Mouse (Mus musculus) MEL (cell line): ENCODE results near the gene Slc7a5. TPM values are rescaled to one million over a fixed set of nuclear protein-coding genes. Genes with fewer than 3 reads are reported as not detected.

Source experiments
- DNase-seq: peaks from one replicate; pipeline ENCODE4 v3.0.0; 2011; ENCODE audit warnings: low read depth, low spot score
- H3K27ac ChIP-seq: 2 replicates; pipeline ENCODE4 v1.5.1; 2012; ENCODE audit warnings: low read depth, mild to moderate bottlenecking, control low read depth, low read length, moderate library complexity; ENCODE audit not compliant: control insufficient read depth
- H3K27me3 ChIP-seq, 2 experiments: fragments of 150-350 bp in 1 of 2; sonication (generic) in 1 of 2; 2 replicates each; pipeline ENCODE4 v1.6.1; 2012; ENCODE audit warnings: low read length in 2 of 2, mild to moderate bottlenecking in 2 of 2, improper control_type of control experiment in 1 of 2, moderate library complexity in 1 of 2; ENCODE audit not compliant: insufficient read depth in 2 of 2, control insufficient read depth in 1 of 2
- H3K36me3 ChIP-seq, 2 experiments: 2 replicates each; pipeline ENCODE4 v1.6.1; 2012 to 2014; ENCODE audit warnings: low read length in 2 of 2, improper control_type of control experiment in 1 of 2, inconsistent platforms in 1 of 2, mild to moderate bottlenecking in 1 of 2; ENCODE audit not compliant: insufficient read depth in 2 of 2, control insufficient read depth in 1 of 2
- H3K4me1 ChIP-seq, 2 experiments: fragments of 150-350 bp in 1 of 2; sonication (generic) in 1 of 2; 2 replicates each; pipeline ENCODE4 v1.6.1; 2012; ENCODE audit warnings: low read length in 2 of 2, improper control_type of control experiment in 1 of 2, mild to moderate bottlenecking in 1 of 2; ENCODE audit not compliant: insufficient read depth in 2 of 2, control insufficient read depth in 1 of 2
- H3K4me3 ChIP-seq, 2 experiments: fragments of 150-350 bp in 1 of 2; sonication (generic) in 1 of 2; 2 replicates each; pipeline ENCODE4 v1.5.1; 2012; ENCODE audit warnings: low read depth in 2 of 2, low read length in 2 of 2, mild to moderate bottlenecking in 2 of 2, moderate library complexity in 2 of 2, control low read depth in 1 of 2, improper control_type of control experiment in 1 of 2; ENCODE audit not compliant: control insufficient read depth in 1 of 2, insufficient read depth in 1 of 2
- H3K79me2 ChIP-seq: 2 replicates; pipeline ENCODE4 v1.6.1; 2012; ENCODE audit warnings: mild to moderate bottlenecking, low read length, moderate library complexity; ENCODE audit not compliant: control insufficient read depth, poor library complexity, insufficient read depth
- H3K9ac ChIP-seq: 2 replicates; pipeline ENCODE4 v1.6.1; 2012; ENCODE audit warnings: low read depth, mild to moderate bottlenecking, control low read depth, low read length, moderate library complexity; ENCODE audit not compliant: control insufficient read depth, poor library complexity, severe bottlenecking
- H3K9me3 ChIP-seq: fragments of 150-350 bp; sonication (generic); replicated peaks from 2 replicates; pipeline ENCODE4 v1.6.1; 2012; ENCODE audit warnings: mild to moderate bottlenecking, low read length, improper control_type of control experiment, moderate library complexity; ENCODE audit not compliant: insufficient read depth
- BHLHE40 ChIP-seq: IDR thresholded peaks from 2 replicates; pipeline ENCODE4 v1.6.1; 2012; ENCODE audit warnings: low read depth, mild to moderate bottlenecking, inconsistent platforms, low read length, improper control_type of control experiment, borderline replicate concordance
- CHD2 ChIP-seq: IDR thresholded peaks from 2 replicates; pipeline ENCODE4 v1.6.1; 2011; ENCODE audit warnings: low read length, improper control_type of control experiment
- CTCF ChIP-seq, 3 experiments: IDR thresholded peaks in 2 of 3; conservative IDR thresholded peaks in 1 of 3; 2 replicates each; pipeline ENCODE4 v1.5.1; 2011 to 2012; ENCODE audit warnings: low read length in 3 of 3, low read depth in 2 of 3, mild to moderate bottlenecking in 2 of 3, improper control_type of control experiment in 1 of 3, inconsistent platforms in 1 of 3, mixed read lengths in 1 of 3, moderate library complexity in 1 of 3; ENCODE audit not compliant: control insufficient read depth in 1 of 3, insufficient read depth in 1 of 3, poor library complexity in 1 of 3, severe bottlenecking in 1 of 3
- E2F4 ChIP-seq: IDR thresholded peaks from 2 replicates; pipeline ENCODE4 v1.6.1; 2011; ENCODE audit warnings: low read depth, low read length, improper control_type of control experiment, borderline replicate concordance
- EP300 ChIP-seq, 2 experiments: IDR thresholded peaks; 2 replicates each; pipeline ENCODE4 v1.6.1; 2011; ENCODE audit warnings: improper control_type of control experiment in 2 of 2, low read length in 2 of 2, low read depth in 1 of 2, mild to moderate bottlenecking in 1 of 2
- ETS1 ChIP-seq: IDR thresholded peaks from 2 replicates; pipeline ENCODE4 v1.6.1; 2012; ENCODE audit warnings: low read depth, mild to moderate bottlenecking, inconsistent platforms, low read length, improper control_type of control experiment, moderate library complexity
- GATA1 ChIP-seq: IDR thresholded peaks from 2 replicates; pipeline ENCODE4 v1.6.1; 2011; ENCODE audit warnings: low read depth, low read length, improper control_type of control experiment
- JUND ChIP-seq: IDR thresholded peaks from 2 replicates; pipeline ENCODE4 v1.6.1; 2011; ENCODE audit warnings: low read depth, mild to moderate bottlenecking, improper control_type of control experiment, low read length
- KAT2A ChIP-seq: conservative IDR thresholded peaks from 2 replicates; pipeline ENCODE4 v1.6.1; 2012; ENCODE audit warnings: low read depth, low read length, improper control_type of control experiment, inconsistent platforms
- MAFK ChIP-seq: IDR thresholded peaks from 2 replicates; pipeline ENCODE4 v1.6.1; 2011; ENCODE audit warnings: low read depth, mild to moderate bottlenecking, low read length, improper control_type of control experiment, borderline replicate concordance
- MAX ChIP-seq: IDR thresholded peaks from 2 replicates; pipeline ENCODE4 v1.6.1; 2011; ENCODE audit warnings: low read length, improper control_type of control experiment
- MAZ ChIP-seq: IDR thresholded peaks from 2 replicates; pipeline ENCODE4 v1.6.1; 2012; ENCODE audit warnings: low read depth, mild to moderate bottlenecking, inconsistent platforms, low read length, improper control_type of control experiment
- MYB ChIP-seq: IDR thresholded peaks from 2 replicates; pipeline ENCODE4 v1.6.1; 2011; ENCODE audit warnings: mild to moderate bottlenecking, low read depth, low read length, improper control_type of control experiment
- MYC ChIP-seq: IDR thresholded peaks from 2 replicates; pipeline ENCODE4 v1.6.1; 2011; ENCODE audit warnings: low read depth, mild to moderate bottlenecking, low read length, improper control_type of control experiment, moderate library complexity
- POLR2A ChIP-seq, 2 experiments: IDR thresholded peaks; 2 replicates each; pipeline ENCODE4 v1.6.1; 2011 to 2012; ENCODE audit warnings: low read length in 2 of 2, mild to moderate bottlenecking in 2 of 2, control low read depth in 1 of 2, improper control_type of control experiment in 1 of 2, low read depth in 1 of 2, moderate library complexity in 1 of 2; ENCODE audit not compliant: control insufficient read depth in 1 of 2, insufficient read depth in 1 of 2, poor library complexity in 1 of 2
- RAD21 ChIP-seq: IDR thresholded peaks from 2 replicates; pipeline ENCODE4 v1.6.1; 2011; ENCODE audit warnings: mild to moderate bottlenecking, low read depth, low read length, improper control_type of control experiment
- RCOR1 ChIP-seq: IDR thresholded peaks from 2 replicates; pipeline ENCODE4 v1.6.1; 2012; ENCODE audit warnings: low read depth, mild to moderate bottlenecking, inconsistent platforms, low read length, improper control_type of control experiment
- TAL1 ChIP-seq: IDR thresholded peaks from 2 replicates; pipeline ENCODE4 v1.6.1; 2012; ENCODE audit warnings: mild to moderate bottlenecking, inconsistent platforms, low read length, moderate library complexity, mixed read lengths
- TBP ChIP-seq: IDR thresholded peaks from 2 replicates; pipeline ENCODE4 v1.8.0; 2011; ENCODE audit warnings: low read depth, low read length, improper control_type of control experiment
- UBTF ChIP-seq: IDR thresholded peaks from 2 replicates; pipeline ENCODE4 v1.6.1; 2012; ENCODE audit warnings: low read depth, mild to moderate bottlenecking, inconsistent platforms, low read length, improper control_type of control experiment, moderate library complexity, borderline replicate concordance; ENCODE audit not compliant: insufficient read depth
- ZC3H11A ChIP-seq: IDR thresholded peaks from 2 replicates; pipeline ENCODE4 v1.6.1; 2012; ENCODE audit warnings: low read depth, mild to moderate bottlenecking, inconsistent platforms, low read length, improper control_type of control experiment
- ZNF384 ChIP-seq: IDR thresholded peaks from 2 replicates; pipeline ENCODE4 v1.6.1; 2012; ENCODE audit warnings: low read depth, mild to moderate bottlenecking, inconsistent platforms, low read length, improper control_type of control experiment
- polyA plus RNA-seq, 2 experiments: library from polyadenylated mRNA; stranded (reverse) in 1 of 2; unstranded in 1 of 2; fragments of >175 nt in 1 of 2; fragments of >200 nt in 1 of 2; gene quantifications; 2 replicates each; pipeline versions ENCODE4 v1.2.1 to v1.2.4; 2012; ENCODE audit warnings: low replicate concordance in 2 of 2, low read depth in 1 of 2; ENCODE audit not compliant: insufficient read length in 2 of 2, insufficient read depth in 1 of 2, missing spikeins in 1 of 2
- total RNA-seq: library from RNA; depleted of rRNA; stranded (reverse); fragments of 300-350 nt; gene quantifications from 2 replicates; pipeline ENCODE4 v1.2.3, GENCODE M21; 2012

Gene Slc7a5
- total and polyA plus RNA-seq, 3 experiments = 55.0 to 263 (median 108) TPM

GRCm38 (mm10) chr8:121856071-121856746 lies 51.3 kb downstream of the Slc7a5 start:
- Histone ChIP-seq H3K79me2 (peaks cover 1% of the 10 kb centered on the region; the same call in 1 of the 2 replicates), H3K27me3 (no peaks in the 10 kb centered on the region), H3K27ac (no peak overlapping the region), H3K4me3 (no peak overlapping the region), H3K36me3 (peaks cover 0 to 17% of the 10 kb centered on the region in 2 experiments; a peak in 2 of 4 replicates), H3K9me3 (no peaks in the 10 kb centered on the region), H3K4me1 (peaks cover 6 to 22% of the 10 kb centered on the region in 2 experiments), H3K9ac (no peak overlapping the region)
- TF ChIP-seq EP300 (IDR thresholded peaks at IDR 0.05; ENCODE audit: low read depth in 1 of 2, low read length in 2 of 2) (no peak), MYC (no peak), ZC3H11A (no peak), MAFK (no peak), MAX (no peak), TAL1 (no peak), KAT2A (no peak), CHD2 (no peak), E2F4 (no peak)
- DNase-seq = no peak

- no peak for TF ChIP-seq JUND
- no peak for TF ChIP-seq MAFK
- no peak for TF ChIP-seq BHLHE40
- no peak for TF ChIP-seq ZC3H11A
- TF ChIP-seq EP300 (IDR thresholded peaks at IDR 0.05; ENCODE audit: low read depth in 1 of 2, low read length in 2 of 2) = no peak
- no peak for TF ChIP-seq TBP
- TF ChIP-seq ETS1 = no peak
- no peak for TF ChIP-seq GATA1
- no peak for TF ChIP-seq TAL1
- TF ChIP-seq ZNF384 = no peak
- TF ChIP-seq RAD21 = no peak
- no peak for TF ChIP-seq CTCF (IDR thresholded peaks at IDR 0.05 in 2 of 3, conservative IDR thresholded peaks at IDR 0.05 in 1 of 3; ENCODE audit: control insufficient read depth in 1 of 3, insufficient read depth in 1 of 3, low read depth in 2 of 3, low read length in 3 of 3, poor library complexity in 1 of 3, severe bottlenecking in 1 of 3)
- TF ChIP-seq CHD2 = no peak
- no peak for TF ChIP-seq MYC
- no peak for TF ChIP-seq MAZ
- no peak for TF ChIP-seq UBTF
- TF ChIP-seq MYB = no peak
- TF ChIP-seq POLR2A (IDR thresholded peaks at IDR 0.05; ENCODE audit: control insufficient read depth in 1 of 2, insufficient read depth in 1 of 2, low read depth in 1 of 2, low read length in 2 of 2, poor library complexity in 1 of 2) = no peak
- TF ChIP-seq RCOR1 = no peak
- no peak overlapping the region for H3K9ac ChIP-seq
- H3K9me3 ChIP-seq = no peaks in the 10 kb centered on the region
- no peak overlapping the region for H3K4me3 ChIP-seq
- peaks cover 10 to 35% of the 10 kb centered on the region in 2 experiments for H3K4me1 ChIP-seq
- DNase-seq = no peak
- no peaks in the 10 kb centered on the region for H3K27me3 ChIP-seq
- H3K27ac ChIP-seq = no peak overlapping the region
- peaks cover 4% of the 10 kb centered on the region; the same call in 1 of the 2 replicates for H3K79me2 ChIP-seq
- H3K36me3 ChIP-seq = peaks cover 0 to 26% of the 10 kb centered on the region in 2 experiments; a peak in 2 of 4 replicates
These were observed 53.9 kb downstream of the Slc7a5 start for GRCm38 (mm10) chr8:121853586-121853985.
